Mouse (Mus musculus) gastrocnemius, adult 2 months (tissue): Measurements from ENCODE around the gene Megf9. TPM values are rescaled to one million over a fixed set of nuclear protein-coding genes. Genes with fewer than 3 reads are reported as not detected.
A peak's percentile ranks its signal among the peaks of the same experiment; 100 is the strongest.

Source experiments
- DNase-seq: peaks from one replicate; pipeline ENCODE4 v3.0.0; 2022
- H3K27ac ChIP-seq: fragments of 200-600 bp; 2 replicates; pipeline ENCODE4 v1.8.1; 2022; ENCODE audit warnings: mild to moderate bottlenecking
- H3K4me3 ChIP-seq: fragments of 200-600 bp; 2 replicates; pipeline ENCODE4 v1.8.1; 2022; ENCODE audit warnings: mild to moderate bottlenecking, moderate library complexity
- CTCF ChIP-seq: fragments of 200-600 bp; IDR thresholded peaks from 2 replicates; pipeline ENCODE4 v1.8.1; 2022; ENCODE audit warnings: antibody characterized with exemption, mild to moderate bottlenecking, moderate library complexity
- intact Hi-C: fragments of 180-260 bp; cut with DNase I; formaldehyde crosslinking; loops from one replicate; pipeline ENCODE4 v1.15.1; 2025
- total RNA-seq, 2 experiments: library from RNA; stranded (reverse); gene quantifications; 2 replicates each; pipeline ENCODE4 v1.2.3; 2021

The Megf9 gene
- total RNA-seq, 2 experiments from 2014 or later: 2.6 to 3.8 TPM

GRCm38 (mm10) chr4:70398088-70398487, 136.7 kb downstream of the Megf9 start:
- no peak for TF ChIP-seq CTCF
- DNase-seq: no peak
- Histone ChIP-seq H3K27ac (no peak overlapping the region), H3K4me3 (no peak overlapping the region)
- intact Hi-C loops: no loop called here

GRCm38 (mm10) chr4:70396701-70397100, 138.1 kb downstream of the Megf9 start:
- Histone ChIP-seq H3K27ac (no peak overlapping the region), H3K4me3 (no peak overlapping the region)
- intact Hi-C loops: no loop called here
- no peak for TF ChIP-seq CTCF
- no peak for DNase-seq

- no peak for DNase-seq
- intact Hi-C loops: no loop called here
- no peak overlapping the region for H3K4me3 ChIP-seq
- no peak for TF ChIP-seq CTCF
- H3K27ac ChIP-seq: no peak overlapping the region
These were observed 140.1 kb downstream of the Megf9 start for GRCm38 (mm10) chr4:70394736-70395135.

GRCm38 (mm10) chr4:70391760-70392372, 142.9 kb downstream of the Megf9 start:
- intact Hi-C loops: no loop called here
- peak; percentile 39 for DNase-seq
- H3K27ac ChIP-seq: peak overlapping the region; percentile 80
- no peak overlapping the region for H3K4me3 ChIP-seq
- no peak for TF ChIP-seq CTCF

- intact Hi-C loops: no loop called here
- Histone ChIP-seq H3K4me3 (no peak overlapping the region), H3K27ac (peak overlapping the region; percentile 80)
- no peak for TF ChIP-seq CTCF
- peak; percentile 57 for DNase-seq
These were observed 143.7 kb downstream of the Megf9 start for GRCm38 (mm10) chr4:70391073-70391472.

GRCm38 (mm10) chr4:70386206-70386605, 148.6 kb downstream of the Megf9 start:
- TF ChIP-seq CTCF: no peak
- DNase-seq: no peak
- intact Hi-C loops: no loop called here
- Histone ChIP-seq H3K27ac (no peak overlapping the region), H3K4me3 (no peak overlapping the region)

- no peak for DNase-seq
- Histone ChIP-seq H3K27ac (no peak overlapping the region), H3K4me3 (no peak overlapping the region)
- intact Hi-C loops: no loop called here
- peak; percentile 34 for TF ChIP-seq CTCF
These were observed 157.4 kb downstream of the Megf9 start for GRCm38 (mm10) chr4:70377359-70377758.

Other genes starting within 250 kb of the Megf9 start
- gene Cdk5rap2, start 124.6 kb downstream of the Megf9 start, total RNA-seq: 1 to 10 TPM; 7.2 to 7.6 TPM